Mouse (Mus musculus): ENCODE measurements at regions not wholly inside any gene's neighbourhood (a gene's known extent, or its start where the extent isn't known, plus 50 kb on each side); places are given as distances from the start of the nearest gene placed in this dataset.

- peak in 1 of 2 experiments; percentile 20 for DNase-seq (ENCODE audit: low spot score in 2 of 2)
Measured at GRCm38 (mm10) chr2:71690277-71691161, 54.9 kb upstream of the Itga6 start.

GRCm38 (mm10) chr2:71694758-71695310 is 50.6 kb upstream of the Itga6 start:
- DNase-seq (ENCODE audit: low spot score in 2 of 2): no peak
